Mouse (Mus musculus) skeletal muscle tissue, postnatal 0 days (tissue): Measurements from ENCODE around the gene Fbxo31. TPM values are rescaled to one million over a fixed set of nuclear protein-coding genes. Genes with fewer than 3 reads are reported as not detected.

ENCODE experiments used
- polyA plus RNA-seq: library from polyadenylated mRNA; unstranded; fragments of >200 nt; fragmentation: Nextera tagmentation; extraction: Ambion mirVana; gene quantifications from 2 replicates; pipeline ENCODE4 v1.2.1, GENCODE M21; 2015

The Fbxo31 gene
- 55.9 and 58.2 TPM in 2 replicates for polyA plus RNA-seq

DNA sequence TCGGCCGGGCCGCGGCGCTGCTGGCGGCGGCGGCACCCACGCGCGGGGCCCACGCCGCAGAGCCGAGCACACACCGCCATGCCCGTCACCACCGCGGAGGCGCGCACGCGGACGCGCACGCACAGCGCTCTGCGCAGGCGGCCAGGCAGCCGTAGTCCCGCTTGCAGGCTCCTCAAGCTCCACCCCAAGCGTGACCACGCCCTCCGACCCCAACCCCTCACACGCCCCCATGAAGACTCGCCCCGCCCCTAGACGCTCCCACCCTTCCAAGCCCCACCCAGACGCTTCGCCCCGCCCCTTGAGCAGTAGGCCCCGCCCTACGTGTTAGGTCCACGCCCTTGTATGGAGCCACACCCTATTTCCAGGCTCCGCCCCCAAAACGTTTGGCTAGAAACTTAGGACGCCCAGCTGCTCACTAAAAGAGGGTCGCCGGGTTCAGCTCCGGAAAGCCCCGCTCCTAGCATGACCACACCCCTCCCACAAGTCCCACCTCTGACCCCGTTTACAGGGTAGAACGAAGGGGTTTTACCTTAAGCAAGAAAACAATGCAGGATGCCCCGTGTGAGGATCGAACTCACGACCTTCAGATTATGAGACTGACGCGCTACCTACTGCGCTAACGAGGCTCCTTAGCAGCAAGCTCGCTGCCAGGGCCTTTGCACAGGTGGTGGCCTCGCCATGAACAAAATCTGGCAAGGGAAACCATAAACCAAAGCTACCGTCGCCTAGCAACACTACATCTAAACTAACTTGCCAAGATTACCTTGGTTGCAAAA, at the start of gene Fbxo31:
TSS of gene Fbxo31 (minus strand) at position 131 of the 776 bp plus-strand sequence.

DNA sequence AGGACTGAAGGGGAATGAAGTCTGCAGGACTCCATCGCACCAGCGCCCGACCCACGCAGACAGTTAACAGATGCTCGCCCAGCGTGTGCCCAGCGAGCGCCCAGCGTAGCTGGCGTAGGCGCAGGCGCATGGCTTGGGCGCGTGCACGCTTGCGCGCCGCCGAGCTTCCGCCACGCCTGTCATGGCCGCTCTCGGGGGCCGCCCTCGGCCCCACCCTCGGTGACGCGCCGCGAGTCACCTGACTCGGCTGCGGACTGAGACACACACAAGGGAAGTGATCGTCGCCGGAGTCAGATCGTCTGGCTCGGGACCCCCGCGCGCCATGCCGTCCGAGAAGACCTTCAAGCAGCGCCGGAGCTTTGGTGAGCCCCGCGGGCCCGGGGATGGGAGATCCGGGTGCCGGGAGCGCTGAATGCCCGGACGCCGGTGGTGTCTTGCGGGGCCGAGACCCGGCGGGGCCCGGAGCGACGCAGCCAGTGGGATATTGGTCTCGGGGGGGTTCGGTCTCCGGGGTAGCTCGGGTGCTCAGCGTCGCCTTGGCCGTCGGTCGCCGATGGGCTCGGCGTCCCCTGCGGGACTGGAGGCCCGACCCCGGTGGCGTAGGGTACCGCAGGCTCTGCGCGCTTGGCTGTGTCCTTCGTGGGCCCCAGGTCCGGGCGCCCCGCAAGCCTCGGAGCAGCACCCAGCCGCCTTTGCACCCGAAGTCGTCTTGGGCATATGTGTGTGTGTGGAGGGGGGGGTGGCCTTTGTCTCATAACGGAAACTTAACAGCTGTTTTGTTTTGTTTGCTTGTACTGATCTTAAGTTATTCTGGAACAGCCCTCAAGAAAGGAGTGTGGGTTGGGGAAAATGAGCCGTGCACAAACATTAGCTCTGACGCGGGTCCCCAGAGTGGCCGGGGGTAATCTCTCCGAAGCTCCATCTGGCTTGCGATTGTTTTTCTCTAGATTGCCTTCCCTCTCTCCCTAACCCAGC, 11.9 kb upstream of the Fbxo31 start, which contains the start of gene Map1lc3b:
TSS of gene Map1lc3b (plus strand) at position 159 of the 975 bp plus-strand sequence.

DNA sequence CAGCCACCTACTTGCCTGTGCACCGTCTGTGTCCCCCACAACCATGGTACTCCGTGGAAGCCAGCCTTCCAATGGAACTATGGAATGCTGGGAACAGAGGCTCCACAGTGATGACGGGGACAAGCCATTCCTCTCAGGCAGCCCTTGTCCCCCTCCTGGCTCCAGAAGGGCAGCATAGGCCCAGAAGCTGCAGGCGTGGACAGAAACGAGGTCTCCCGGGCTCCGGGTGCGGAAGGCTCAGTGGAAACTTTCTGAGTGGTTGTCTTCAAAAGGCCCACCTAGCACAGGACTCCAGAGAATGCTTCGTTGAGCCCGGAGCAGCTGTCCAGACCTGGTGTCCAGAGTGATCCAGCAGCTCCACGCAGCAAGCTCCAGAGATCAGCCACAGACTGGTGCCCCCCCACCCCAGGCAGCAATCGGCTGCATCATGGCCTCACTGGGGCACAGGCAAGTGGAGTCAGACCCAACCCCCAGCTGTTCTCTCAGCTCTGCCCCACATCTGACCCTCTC, 34.3 kb downstream of the Fbxo31 start, which contains the start of gene 1700018B08Rik:
TSS of gene 1700018B08Rik (minus strand) at position 45 of the 510 bp plus-strand sequence.

Other genes with a start within 250 kb of the Fbxo31 start
- not detected in 2 replicates for gene 1700018B08Rik, start 34.5 kb downstream of the Fbxo31 start, polyA plus RNA-seq
- 206 and 208 TPM in 2 replicates for gene Map1lc3b, start 11.6 kb upstream of the Fbxo31 start, polyA plus RNA-seq
- 5.0 and 6.3 TPM in 2 replicates for gene Zcchc14, start 74.1 kb upstream of the Fbxo31 start, polyA plus RNA-seq
- 0.06 and 0.18 TPM in 2 replicates for gene Jph3, start 150.8 kb upstream of the Fbxo31 start, polyA plus RNA-seq